Mouse (Mus musculus) right cerebral cortex, adult 2 months (tissue): ENCODE measurements around the gene Tnrc6b.
A peak's percentile ranks its signal among the peaks of the same experiment; 100 is the strongest.

Experiments used
- DNase-seq, 2 experiments: peaks; one replicate each; pipeline ENCODE4 v3.0.0; 2021 to 2022; ENCODE audit warnings: low spot score in 2 of 2

Gene Tnrc6b

DNA sequence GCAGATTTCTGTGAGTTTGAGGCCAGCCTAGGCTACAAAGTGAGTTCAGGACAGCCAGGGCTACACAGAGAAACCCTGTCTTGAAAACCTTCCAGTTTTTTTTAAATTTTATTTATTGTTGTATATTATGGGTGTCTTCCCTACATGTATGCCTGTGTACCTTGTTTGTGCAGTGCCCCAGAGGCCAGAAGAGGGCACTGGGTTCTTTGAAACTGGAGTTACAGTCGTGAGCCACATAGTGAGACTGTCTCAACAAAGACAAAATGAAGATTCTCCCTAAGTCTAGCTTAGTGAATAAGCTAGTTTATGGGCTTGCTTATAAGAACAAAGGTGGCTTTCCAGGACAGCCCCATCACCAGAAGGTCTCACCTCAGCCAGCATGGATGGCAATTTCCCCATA, 25.4 kb downstream of the Tnrc6b start:
- DNase-seq, result no peak

DNA sequence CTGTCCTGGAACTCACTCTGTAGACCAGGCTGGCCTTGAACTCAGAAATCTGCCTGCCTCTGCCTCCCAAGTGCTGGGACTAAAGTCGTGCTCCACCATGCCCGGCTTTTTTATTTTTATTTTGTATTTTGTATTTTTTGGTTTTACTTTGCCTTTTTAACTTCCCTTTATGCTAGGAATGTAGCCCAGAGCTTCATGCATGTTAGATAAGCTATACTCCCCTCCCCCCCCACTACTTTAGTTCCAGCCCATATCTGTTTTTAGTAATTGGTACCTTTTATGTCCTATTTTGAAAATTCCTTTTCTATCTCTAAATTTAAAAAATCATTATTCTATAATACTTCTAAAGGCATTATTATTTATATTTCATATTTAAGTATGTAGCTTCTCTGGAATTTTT, 27.1 kb downstream of the Tnrc6b start:
- DNase-seq, result no peak

DNA sequence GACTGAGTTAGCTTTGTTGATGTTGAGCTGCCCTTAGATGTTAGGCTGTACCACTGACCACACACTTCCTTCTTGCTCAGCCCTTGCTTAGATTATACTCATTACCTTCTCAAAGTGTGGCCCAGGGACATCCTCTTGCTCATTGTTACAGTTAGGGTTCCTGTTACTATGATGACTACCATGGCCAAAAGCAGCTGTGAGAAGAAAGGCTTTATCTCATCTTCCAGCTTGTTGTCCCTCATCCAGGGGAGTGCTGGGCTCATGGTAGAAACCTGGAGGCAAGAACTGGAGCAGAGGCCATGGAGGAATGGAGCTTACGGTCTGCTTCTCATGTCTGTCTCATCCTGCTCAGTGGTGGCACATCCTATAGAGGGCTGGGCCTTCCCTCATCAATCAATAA, 28.9 kb downstream of the Tnrc6b start:
- DNase-seq, result no peak

DNA sequence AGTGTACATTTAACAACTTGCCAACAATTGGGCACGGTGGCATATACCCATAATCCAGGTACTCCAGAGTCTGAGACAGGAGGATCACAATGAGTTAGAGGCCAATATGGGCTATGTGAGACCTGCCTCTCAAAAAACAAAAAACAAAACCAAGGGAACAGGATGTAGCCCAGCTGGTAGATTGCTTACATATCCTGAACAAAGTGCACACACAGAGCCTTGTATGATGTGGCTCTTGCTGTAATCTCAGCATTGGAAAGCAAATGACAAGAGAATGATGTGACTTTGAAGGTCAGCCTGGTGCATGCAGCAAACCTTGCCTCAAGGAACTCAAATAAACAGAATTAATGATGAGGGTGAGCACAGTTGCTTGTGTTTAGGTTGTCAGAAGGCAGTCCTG, 30.7 kb downstream of the Tnrc6b start:
- DNase-seq, result no peak

DNA sequence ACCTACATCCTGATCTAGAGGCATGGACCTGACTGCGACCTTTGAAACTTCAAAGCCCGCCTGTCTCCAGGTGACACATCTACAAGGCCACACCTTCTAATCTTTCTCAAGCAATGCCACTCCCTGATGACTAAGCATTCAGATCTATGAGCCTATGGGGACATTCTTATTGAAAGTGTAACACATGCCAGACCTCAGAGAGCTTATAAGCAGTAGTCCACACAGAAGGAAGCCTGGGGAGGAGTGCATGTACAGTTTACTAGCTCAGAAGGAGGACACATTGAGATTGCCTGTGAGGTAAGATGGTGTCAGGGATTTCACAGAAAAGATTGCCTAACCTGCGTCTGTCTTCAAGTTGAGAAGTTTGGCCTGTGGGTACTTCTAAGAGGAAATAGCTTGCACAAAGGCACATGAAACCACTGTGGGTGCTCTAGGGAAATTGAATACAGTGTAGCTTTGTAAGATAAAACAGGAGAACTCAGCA, 31.9 kb downstream of the Tnrc6b start:
- DNase-seq, result no peak

DNA sequence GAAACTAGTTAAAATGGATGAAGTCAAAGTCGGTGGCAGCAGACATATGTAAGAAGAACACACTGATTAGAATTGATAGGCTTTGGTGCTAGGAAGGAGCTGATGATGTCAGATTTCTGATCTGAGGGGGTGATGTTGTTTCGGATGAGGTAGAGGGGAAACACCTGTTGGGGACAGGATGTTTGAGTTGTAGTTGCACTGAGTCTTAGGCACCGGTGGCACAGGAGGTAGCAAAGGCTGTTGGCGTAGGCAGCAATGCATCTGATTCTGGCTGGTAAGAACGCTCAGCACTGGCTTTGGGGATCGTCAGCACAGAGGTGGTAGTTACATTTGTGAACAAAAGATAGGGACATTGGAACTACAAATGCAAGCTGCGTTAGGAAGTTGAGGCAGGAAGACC, 32.5 kb downstream of the Tnrc6b start:
- DNase-seq, result no peak

DNA sequence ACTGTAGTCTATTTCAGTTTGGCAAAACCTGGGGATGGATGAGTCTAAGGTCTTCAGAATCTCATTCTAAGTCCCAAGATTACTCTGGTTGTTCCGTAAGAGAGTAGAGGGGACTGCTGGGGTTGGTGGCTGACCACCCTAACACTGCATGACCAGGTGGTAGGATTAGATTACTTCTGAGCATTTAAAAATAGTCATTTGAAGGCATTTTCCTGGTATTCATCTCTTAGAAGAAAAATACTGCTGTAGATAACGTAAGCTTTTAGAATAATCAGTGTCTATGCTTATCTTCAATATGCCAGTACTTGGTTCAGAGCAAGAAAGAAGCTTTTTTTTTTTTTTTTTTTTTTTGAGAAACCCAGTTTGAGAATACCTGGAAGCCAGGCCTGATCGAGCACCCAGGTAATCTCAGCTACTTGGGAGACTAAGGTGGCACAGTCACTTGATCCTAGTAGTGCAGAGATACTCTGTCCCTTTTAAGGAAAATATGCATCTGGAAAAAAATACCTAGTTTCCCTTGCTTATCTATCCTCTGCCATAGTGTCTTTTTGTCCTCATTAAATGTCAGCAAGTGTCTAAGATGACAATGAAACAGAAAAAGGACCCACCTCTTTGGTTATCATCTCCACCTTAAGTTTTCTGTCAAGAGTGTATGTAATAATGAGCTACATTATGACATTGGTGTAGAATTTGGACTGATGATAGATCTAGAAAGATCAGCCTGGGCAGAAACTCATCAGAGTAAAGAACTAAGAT, 33.7 kb downstream of the Tnrc6b start:
- no peak for DNase-seq

DNA sequence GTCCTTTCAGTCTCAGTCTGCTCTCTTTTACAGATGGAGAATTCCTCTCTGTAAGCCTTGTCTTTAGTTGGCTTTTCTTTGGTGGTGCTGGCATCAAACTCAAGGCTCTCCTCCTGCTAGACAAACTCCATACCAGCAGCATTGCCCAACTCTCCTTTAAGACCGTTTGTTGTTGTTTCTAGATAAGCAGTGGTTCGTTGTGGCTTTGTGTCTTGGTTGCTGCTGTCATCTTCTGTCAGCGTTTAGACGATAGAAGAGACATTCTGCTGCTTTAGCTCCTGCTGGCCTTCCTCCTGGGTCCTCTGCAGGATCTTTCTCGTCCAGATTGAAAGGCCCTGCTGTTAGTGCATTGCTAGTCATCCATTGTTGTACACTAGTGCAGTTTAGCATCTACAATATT, 37.9 kb downstream of the Tnrc6b start:
- no peak for DNase-seq

DNA sequence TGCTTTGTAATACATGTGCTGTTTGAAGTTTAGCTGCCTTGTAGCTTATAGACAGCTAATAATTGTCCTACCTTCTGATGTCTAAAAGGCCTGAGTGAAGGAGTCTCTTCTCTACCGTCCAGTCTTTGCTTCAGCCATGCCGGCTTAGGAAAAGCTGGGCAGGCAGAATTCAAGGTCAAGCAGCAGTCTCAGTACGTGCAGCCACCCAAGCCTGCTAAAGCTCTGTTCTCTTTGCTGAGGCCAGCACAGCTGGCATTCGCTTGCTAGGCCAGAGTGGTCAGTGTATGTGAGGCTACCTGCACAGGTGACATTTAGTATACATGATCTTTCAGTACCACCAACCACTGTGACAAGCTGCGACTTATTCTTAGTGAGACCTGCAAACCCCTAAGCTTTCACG, 42.2 kb downstream of the Tnrc6b start:
- peak; percentile 13 to 23 for DNase-seq

DNA sequence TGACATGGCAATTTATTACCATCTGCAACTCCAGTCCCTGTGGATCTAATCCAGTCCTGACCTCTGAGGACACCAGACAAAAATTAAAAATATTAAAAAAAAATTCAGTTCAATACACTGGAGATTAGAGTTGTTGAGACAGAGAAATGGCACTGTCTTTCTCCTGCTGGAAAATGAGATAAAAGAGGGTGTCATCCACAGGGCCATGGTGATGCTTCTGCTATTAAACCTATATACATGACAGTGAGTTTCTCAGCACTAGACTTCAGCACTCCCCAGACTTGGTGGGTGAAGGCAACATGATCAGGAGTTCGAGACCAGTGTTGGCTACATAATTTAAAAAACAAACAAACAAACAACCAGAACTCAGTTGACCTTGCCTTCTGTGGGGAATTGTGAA, 43.0 kb downstream of the Tnrc6b start:
- DNase-seq, result no peak

DNA sequence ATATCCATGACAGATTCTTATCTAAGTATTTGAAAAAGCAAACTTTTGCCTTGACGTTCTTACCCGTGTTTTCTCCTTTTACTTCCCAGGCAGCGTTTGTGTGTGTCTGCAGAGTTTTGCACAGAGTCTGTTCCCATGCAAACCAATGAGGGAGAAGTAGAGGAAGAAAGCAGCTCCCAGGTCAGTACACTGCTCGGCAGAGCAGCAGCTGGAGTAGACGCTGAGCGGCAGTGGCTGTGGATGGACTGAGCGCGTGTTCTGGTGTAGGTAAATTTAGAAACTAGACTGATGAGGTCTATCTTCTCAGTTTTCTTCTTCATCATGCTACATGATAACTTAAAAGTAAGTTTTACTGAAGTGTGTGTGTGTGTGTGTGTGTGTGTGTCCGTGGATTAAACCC, 48.3 kb downstream of the Tnrc6b start:
- no peak for DNase-seq

DNA sequence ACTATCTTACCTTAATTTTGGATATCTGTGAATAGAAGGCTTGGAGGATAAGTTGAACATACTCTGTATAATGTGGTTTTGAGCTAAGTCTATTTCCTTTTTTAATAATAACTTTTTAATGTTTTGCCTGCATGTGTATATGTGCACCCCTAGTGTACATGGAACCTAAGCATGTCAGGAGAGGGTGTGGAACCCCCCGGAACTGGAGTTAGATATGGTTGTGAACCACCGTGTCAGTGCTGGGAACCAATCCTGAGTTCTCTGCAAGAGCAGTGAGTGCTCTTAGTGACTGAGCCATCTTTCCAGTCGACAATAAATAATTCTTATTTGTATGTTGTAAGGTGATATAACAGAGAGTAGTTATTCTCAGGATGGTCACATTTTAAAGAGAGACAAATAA, 49.4 kb downstream of the Tnrc6b start:
- no peak for DNase-seq

DNA sequence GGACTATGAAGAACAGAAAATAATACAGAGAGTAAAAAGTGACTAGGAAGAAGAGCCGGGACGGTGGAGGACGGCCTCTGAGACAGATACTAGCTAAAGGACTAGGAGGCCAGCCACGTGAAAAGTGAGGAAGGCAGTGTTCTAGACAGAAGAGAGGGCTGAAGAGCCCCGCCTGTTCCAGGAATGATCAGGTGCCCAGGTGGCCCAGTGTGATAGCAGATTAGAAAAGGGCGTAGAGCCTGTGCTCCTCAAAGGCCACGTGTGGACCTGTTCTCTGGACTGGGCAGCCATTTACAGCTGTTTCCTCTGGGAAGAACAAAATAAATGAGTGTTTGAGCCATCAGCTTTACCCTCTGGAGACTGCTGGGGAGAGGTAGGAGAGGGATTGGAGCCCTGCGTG, 49.8 kb downstream of the Tnrc6b start:
- DNase-seq, result no peak

DNA sequence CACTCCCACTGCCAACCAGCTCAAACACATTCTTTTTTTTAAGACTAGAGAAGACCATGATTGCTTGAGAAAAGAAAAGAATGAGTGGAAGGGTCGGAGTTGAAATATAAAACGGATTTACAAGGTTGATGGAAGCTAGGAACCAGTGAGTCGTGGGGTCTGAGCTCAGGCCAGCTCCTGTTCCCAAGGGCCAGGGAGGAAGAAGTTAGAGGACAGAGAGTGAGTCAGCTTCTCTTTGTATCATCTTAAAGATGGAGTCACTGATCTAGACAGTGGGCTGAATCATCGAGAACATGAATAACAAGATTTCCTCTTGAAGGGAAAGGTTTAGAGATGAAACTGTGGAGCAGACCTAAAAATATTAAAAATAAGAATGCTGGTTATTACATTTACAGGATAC, 51.5 kb downstream of the Tnrc6b start:
- no peak for DNase-seq

DNA sequence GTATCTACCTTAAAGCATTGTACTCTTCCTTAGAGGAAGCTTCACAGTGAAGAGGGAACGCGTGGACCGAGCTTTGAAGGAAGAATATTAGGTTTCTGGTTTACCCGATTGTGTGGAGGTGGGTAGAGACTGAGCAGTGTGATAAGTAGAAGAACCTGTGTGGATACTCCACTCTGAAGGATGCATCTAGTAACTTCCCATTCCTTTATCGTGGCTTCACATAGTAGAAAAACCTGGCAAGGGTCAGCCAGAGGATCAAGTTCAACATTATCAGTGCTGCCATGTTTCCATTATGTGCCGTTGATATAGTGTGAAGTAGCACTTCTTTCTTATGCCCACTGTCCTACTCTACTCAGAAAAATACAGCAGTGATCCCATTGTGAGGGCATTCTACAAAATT, 53.6 kb downstream of the Tnrc6b start:
- DNase-seq, result no peak

DNA sequence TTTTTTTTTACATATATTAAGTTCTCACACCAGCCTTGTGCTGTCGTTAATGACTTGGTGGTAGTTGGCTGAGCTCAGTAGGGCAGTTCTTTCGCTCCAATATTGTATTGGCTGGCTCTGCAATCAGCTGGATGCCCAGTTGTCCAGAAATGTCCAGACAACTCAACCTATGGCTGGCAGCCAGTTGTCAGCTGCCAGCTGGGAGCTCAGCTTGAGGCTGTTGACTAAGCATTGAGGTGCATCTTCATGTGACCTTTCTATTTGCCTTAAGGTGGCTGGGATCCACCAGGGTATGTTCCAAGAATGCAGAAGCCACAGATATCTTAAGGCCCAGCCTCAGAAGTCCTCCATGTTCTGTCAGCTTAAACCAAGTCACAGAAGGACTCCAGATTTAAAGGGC, 54.3 kb downstream of the Tnrc6b start:
- no peak for DNase-seq

DNA sequence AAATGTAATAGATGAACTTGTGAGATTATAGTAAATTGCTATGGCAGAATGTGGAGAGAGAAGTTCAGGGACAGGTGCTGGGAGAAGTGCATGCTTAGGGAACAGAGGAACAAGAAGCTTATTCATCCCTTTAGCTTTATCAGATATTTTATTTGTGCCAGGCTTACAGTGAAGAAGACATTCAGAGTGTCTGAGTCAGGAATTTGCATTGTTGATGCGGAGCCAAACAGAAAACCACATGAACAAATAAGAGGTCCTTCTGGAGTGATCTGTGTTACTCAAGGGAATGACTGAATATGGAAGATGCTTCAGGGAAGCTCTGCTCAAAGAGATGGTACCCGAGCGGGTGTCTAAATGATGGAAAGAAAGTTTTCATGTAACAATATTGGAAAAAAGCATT, 57.1 kb downstream of the Tnrc6b start:
- DNase-seq, result no peak

DNA sequence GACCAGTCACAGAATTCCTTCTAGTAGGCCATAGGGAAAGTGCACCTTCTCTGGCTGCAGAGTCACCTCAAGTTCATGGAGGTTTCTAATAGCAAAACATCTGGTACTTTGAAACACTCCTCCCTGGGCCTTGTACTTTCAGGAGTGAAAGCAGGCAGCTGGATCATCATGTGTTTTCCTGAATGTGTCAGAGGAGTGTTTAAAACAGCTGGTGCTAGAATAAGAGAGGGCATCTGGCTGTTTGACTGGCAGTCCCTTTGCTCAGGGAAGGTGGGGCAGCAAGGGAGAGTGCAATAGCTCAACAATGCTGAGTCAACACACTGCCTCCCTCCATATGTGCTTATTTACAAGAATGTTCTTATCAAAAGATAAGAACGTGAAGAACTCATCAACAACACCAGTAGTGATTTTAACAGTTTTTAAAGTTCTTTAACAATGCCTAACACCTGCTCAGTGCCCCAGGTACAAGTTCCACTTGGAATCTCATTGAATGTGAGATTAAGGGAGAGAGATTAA, 60.9 kb downstream of the Tnrc6b start:
- no peak for DNase-seq

DNA sequence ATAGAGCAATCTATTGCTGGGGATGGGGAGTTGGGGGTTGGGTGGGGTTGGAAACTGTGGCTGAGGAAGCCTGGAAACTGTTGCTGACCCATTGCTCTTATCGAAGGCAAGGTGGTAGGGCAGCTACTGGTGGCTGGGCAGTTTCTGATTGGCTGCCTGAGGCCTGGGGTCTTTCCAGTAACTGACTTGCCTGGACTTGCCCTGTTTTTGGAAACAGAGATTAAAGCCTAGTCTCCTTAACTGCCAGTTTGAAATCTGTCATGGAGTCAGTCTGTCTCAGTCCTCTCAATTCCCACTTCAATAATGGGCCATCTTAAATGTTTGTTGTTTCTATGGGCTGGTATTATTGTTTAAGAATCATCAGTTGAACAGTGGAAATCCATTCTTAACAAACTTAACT, 63.6 kb downstream of the Tnrc6b start:
- no peak for DNase-seq

DNA sequence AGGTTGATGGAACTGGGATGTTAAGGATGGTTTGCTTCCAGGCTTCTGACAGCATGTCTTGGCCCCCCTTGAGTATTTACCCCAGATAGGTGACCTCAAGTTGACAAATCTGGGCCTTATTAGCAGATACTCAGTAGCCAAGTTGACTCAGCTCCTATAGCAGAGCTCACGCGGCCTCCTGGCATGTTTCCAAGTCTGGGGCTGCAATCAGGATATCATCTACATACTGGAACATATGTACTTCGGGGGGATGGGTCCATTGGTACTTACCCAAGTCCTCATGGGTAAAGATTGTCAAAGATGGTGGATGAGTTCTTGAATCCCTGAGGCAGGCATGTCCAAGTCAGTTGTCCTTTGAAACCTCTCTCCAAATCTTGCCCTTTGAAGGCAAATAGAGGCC, 67.9 kb downstream of the Tnrc6b start:
- no peak for DNase-seq

DNA sequence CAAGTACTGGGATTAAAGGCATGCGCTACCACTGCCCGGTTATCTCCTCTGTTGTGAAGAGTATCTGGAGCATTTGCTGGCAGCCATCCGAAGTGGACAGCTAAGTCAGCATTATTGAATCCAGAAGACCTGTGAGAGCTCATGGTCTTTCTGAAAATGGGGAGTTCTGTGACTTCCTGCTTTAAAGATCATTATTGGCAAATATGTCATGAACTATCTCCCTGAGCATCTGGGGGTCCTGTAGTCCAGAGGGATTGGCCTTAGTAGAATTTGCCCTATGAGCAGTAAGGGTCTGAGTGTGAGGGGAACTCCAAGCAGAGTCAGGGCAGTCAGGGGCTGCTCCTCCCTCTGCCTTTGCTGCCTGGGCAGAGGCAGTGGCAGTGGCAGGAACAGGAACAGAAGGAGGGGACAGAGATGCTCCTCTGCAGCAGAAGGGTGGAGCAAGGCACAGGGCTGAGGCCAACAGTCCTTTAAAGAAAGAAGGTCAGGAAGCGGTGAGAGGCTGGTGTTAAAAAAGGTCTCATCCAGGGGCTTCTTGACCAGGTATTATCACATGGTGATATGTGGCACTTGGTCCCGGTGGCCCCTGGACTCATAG, 69.1 kb downstream of the Tnrc6b start:
- DNase-seq, result no peak

DNA sequence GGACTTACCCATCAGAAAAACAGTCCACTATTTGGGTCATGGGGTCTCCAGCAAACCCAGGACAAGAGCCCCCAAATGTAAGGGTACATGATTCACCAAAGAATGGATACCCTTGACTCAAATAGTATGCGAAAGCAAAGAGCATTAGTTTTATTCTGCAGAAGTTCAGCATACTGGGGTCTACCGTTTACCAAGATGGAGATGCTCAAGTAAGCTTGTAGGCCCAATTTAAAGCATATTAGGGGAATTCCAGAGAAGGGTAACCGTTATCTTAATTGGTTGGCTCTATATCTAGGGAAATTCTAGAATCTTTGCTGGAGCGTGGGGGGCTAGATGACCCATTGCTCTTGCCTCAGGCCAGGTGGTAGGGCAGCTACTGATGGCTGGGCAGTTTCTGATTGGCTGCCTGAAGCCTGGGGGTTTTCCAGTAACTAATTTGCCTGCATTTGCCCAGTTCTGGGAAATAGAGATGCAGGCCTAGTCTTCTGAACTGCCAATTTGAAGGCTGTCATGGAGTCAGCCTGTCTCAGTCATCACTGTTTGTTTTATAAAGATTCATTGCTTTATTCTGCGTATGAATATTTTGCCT, 70.2 kb downstream of the Tnrc6b start:
- DNase-seq, result no peak

DNA sequence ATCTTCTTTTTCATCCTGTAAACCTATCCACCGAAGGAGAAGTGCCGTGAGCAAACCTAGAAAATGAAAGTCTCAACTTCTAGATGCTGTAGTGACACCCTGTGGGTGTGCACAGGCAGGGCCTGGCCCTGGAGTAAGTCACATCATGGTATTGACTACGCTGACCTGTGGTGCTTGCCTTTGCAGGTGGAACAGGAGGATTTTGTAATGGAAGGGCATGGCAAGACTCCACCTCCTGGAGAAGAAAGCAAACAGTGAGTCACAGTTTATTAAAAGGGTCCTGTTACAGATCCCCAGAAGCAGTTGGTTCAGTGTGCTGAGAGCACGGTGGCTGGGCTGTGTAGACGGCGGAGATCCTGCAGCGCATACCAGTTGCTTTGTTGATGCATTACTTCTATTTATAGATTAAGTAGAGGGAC, 73.4 kb downstream of the Tnrc6b start:
- no peak for DNase-seq
